Mouse (Mus musculus) urinary bladder, postnatal 4 days (tissue): Measurements from ENCODE around the gene Adh1.

ENCODE experiments used
- DNase-seq, 2 experiments: peaks; one replicate each; pipeline ENCODE4 v3.0.0; 2021 to 2022; ENCODE audit warnings: low spot score in 2 of 2

The Adh1 gene

DNA sequence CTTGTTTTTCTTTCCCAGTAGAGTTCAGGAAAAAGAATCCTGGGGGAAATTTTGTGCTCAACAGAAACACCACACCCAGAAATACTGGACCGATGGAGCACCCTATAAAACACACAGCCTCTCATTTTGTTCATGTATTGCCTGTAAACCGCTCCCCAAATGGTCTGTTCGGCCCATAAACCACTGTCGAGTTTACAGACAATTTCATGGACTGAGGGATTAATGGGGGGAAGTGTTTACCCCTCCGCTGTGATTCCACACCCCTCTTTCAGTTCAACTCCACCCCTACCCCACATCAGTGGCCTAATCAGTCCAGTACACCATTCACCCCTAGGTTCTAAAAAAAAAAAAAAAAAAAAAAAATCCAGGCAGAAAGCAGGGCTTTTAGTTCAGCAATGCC is 19.8 kb upstream of the Adh1 start:
- DNase-seq: no peak

DNA sequence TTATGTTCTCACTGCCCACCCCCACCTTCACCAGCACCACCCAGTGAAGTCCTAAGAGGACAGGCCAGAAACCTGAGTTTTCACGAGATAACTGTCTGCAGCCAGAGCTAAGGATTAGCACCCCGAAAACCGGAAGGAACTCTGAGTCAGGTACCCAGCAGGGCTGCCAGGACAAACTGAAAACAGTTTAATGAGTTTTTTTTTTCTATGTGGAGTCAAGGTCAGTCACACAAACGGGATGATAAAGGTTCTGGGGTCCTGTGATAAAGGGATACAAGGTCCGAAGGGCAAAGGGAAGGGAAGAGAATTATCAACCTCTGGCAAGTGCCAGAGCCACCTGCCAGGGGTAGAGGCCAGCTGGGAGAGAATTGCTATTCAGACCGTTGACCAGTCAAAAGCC is 19.4 kb upstream of the Adh1 start:
- no peak for DNase-seq

GRCm38 (mm10) chr3:138242021-138242726 is 18.6 kb upstream of the Adh1 start:
- DNase-seq: no peak

DNA sequence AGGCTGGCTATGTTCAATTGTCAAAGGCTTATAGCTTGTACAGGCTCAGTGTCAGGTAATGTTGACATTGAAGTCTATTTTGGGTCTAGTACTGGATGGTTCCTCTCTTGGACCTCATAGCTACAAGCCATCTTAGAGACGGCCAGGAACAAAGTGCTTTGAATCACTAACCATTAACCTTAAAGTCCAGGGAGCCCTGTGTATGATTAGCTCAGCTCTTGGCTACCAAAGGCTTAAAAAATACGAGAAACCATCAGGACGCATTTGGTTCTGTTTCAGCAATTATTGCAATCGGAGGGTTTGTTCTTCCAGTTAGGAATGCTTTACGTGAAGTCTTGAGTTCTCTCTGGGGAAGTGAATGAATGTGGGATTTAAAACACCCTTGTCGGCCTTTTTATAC is 17.9 kb upstream of the Adh1 start:
- no peak for DNase-seq

GRCm38 (mm10) chr3:138244338-138244874 is 16.4 kb upstream of the Adh1 start:
- no peak for DNase-seq

- DNase-seq: no peak
Observed at GRCm38 (mm10) chr3:138246511-138247020, 14.2 kb upstream of the Adh1 start.

DNA sequence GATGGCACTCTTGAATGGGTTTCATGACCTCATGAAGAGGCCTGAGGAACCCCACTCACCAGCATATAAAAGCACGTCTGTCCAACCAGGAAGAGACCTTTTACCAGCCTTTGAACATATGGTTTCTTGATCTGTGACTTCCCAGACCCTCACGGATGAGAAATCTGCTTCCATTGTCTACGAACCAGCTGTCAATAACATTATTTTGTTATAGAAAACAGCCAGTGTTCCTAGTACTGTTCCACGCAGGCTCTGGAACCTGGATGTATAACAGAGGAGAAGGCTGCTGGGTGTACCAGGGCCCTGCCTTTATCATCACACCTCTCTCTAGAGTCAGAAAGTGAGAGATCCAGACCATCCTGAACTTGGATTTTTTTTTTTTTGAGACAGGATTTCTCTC is 13.6 kb upstream of the Adh1 start:
- DNase-seq: no peak

DNA sequence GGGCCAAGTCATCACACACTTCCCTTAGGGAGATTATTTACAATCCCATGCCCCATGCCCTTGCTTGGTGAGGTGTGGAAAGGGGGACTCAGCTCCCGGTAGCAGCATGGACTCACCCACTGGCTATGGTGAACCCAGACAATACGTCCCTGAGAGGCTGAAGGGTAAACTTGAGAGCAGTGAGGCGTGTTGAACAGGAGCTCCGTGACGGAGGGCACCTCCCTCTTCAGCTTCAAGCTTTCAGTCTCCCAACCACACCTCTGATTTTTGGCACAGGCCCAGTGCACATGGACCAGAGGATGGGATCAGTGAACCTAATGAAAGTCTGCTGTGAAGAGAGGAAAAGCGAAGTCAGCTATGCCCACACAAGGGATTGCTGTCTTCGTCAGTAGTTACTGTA is 12.8 kb upstream of the Adh1 start:
- no peak for DNase-seq

- DNase-seq: peak in 1 of 2 experiments; percentile 70
Observed at GRCm38 (mm10) chr3:138248746-138249145, 12.0 kb upstream of the Adh1 start.

DNA sequence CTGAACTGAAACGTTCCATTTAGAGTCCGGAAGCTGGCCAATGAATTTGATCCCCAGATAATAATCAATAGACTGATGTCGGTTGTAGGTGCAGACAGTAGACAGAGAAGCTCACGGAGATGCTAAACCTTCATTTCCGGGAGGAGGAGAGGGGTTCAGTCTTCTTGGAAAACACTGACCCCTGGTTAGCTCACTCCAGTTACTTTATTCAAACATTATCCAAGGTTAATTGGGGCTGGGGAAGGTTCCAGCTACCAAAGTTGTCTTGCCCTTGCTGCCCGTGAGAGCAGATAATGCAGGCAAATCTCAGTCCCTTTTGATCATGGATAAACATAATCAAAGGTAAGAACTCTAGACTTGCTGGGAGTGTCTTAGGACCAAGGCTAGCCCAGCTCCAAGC is 9.6 kb upstream of the Adh1 start:
- DNase-seq: no peak

DNA sequence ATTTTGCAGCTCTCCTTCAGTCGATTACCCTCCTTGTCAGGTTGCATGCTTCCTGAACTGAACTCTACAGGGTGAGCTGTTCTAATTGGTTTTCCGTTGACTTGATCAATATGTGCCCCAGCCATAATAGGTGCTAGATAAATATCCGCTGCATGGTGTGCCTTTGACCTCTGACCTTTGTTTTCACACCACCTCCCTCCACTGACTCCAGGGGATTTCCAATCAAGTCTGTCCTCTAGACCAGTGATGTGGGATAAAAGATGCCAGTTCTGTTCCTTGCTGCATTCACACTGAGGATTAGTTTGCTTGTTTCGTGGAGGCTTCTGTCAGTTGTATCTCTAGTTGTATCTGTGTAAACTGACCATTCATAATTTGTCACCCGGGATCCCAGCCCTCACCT is 6.6 kb upstream of the Adh1 start:
- no peak for DNase-seq

GRCm38 (mm10) chr3:138255366-138255765 is 5.4 kb upstream of the Adh1 start:
- DNase-seq: no peak

DNA sequence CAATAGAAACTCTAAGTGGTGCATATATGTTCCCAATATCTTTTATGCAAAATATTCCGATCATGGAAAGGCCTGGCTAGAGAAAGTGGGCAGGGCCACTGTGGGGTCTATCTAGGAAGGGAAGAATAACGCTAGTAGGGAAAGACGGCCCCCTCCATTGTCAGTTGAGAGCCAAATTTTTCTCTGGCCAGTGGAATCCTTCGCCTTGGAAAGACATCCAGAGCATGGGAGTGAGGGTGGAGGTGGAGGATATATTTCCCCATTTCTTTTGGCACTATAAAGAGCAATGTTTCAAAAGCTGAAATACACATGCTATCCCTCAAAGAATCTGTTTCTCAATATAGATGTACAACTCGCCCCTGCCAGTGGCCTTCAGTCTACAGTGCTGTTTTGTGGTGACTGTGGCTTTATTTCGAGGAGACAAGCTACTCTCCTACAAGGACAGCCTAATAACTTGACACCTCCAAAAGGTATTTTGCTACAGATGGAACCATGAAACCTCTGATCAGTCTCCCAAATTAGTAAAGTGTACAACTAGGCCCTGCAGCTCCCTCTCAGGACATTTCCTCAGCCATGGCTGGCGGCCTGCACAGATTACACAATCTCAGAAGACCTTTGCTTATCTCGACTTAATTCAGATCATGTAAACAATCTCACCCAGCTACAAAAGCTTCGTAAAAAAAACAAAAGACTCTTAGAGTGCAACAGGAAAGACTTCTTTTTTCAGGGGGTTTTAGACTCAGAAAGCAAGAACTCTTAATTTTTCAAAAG is 4.8 kb upstream of the Adh1 start:
- DNase-seq: no peak

GRCm38 (mm10) chr3:138262568-138262967 is 1.8 kb downstream of the Adh1 start:
- no peak for DNase-seq

- DNase-seq: no peak
Observed at GRCm38 (mm10) chr3:138263154-138263930, 2.6 kb downstream of the Adh1 start.

GRCm38 (mm10) chr3:138264648-138265047 is 3.9 kb downstream of the Adh1 start:
- DNase-seq: no peak

- DNase-seq: no peak
Observed at GRCm38 (mm10) chr3:138270507-138270906, 9.7 kb downstream of the Adh1 start.

DNA sequence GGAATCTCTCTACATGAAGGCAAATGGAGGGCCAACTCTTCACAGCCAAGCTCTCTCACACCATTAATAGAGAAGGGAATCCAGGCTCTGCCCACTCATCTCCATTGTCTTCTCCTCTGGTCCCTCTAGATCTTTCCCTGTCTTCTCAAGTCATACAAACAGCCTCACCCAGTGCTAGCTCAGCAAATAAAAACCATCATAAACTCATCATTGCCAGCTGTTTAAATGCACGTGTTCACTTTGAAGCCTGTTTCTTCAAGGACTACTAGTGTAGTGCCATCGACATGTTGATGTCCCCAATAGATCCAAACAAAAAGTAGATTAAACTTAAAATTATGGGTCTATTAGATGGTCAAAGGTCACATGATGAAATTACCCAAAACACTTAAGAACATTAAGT is 10.5 kb downstream of the Adh1 start:
- DNase-seq: no peak

DNA sequence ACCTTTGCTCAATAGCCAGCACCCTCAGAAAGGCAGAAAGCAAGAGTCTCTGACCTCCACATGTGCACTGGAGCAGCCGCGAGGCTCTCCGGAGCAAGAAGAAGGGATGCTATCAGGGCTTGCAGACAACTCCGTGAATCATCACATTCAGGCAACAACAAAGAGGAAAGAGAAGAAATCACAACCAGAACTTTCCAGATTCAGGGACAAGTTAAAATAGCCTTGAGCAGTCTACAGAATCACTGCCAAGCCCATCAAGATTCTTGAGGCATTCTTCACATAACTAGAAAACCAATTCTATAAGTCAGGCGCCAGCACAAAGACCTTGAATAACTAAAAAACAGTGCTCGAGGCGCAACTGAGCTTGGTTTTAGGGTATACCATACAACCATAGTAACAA is 12.3 kb downstream of the Adh1 start:
- DNase-seq: no peak

DNA sequence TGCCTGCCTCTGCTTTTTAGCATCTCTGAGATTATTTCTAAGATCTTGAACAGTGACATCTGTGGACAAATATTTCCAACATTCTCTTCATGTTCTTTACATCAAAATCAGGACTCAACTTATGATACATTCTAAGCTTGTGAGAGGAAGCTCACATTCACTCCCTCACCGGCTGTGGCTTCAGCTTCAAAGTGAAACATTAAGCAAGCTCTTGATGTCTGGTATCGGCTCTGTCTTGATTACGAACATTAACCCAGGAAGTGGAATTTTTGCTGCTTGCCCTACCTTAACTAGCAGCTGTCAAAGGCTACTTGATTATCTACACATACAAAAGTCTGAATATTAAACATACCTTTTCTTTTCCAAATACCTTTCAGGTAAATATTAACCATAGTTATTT is 14.3 kb downstream of the Adh1 start:
- no peak for DNase-seq

DNA sequence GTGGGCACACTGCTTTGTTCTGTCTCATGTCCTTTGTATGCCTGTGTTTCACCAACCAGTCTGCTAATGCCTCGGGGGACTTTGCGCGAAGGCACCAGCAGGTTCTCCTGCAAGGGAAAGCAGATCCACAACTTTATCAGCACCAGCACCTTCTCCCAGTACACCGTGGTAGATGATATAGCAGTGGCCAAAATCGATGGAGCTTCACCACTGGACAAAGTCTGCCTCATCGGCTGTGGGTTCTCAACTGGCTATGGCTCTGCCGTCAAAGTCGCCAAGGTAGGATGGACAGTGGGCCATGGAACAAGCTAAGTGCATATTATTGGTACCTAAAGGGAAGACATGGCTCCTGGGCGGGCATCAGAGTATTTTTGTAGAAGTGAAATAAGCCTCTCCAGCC is 21.8 kb downstream of the Adh1 start:
- no peak for DNase-seq

DNA sequence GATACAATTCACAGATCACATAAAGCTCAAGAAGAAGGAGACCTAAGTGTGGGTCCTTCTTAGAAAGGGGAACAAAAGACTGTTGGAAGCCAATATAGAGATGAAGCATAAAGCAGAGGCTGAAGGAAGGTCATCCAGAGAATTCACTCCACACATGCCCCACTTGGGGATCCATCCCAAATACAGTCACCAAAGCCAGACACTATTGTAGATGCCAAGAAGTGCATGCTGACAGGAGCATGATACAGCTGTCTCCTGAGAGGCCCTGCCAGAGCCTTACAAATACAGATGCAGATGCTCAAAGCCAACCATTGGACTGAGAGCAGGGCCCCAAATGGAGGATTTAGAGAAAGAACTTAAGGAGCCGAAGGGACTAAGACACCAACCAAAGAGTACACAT is 23.0 kb downstream of the Adh1 start:
- no peak for DNase-seq
